Mouse (Mus musculus) cortical plate, adult 2 months (tissue): ENCODE data around the gene Tmem9. TPM values are rescaled to one million over a fixed set of nuclear protein-coding genes. Genes with fewer than 3 reads are reported as not detected.

Experiments
- H3K27ac ChIP-seq: fragments of 200-500 bp; 2 replicates; pipeline ENCODE4 v1.5.1; 2012; ENCODE audit warnings: low read length, control low read depth, inconsistent platforms; ENCODE audit not compliant: insufficient read depth
- H3K4me1 ChIP-seq: fragments of 200-500 bp; 2 replicates; pipeline ENCODE4 v1.6.1; 2011; ENCODE audit warnings: low read length; ENCODE audit not compliant: control insufficient read depth, insufficient read depth
- H3K4me3 ChIP-seq: fragments of 200-500 bp; 2 replicates; pipeline ENCODE4 v1.5.1; 2011; ENCODE audit warnings: mild to moderate bottlenecking, low read length, control low read depth; ENCODE audit not compliant: insufficient read depth
- CTCF ChIP-seq: fragments of 200-500 bp; IDR thresholded peaks from 2 replicates; pipeline ENCODE4 v1.5.1; 2011; ENCODE audit warnings: mild to moderate bottlenecking, control low read depth, low read length; ENCODE audit not compliant: insufficient read depth; ENCODE audit errors: extremely low read depth
- POLR2A ChIP-seq: fragments of 200-500 bp; IDR thresholded peaks from 2 replicates; pipeline ENCODE4 v1.6.1; 2011; ENCODE audit warnings: mild to moderate bottlenecking, low read length, control low read depth; ENCODE audit not compliant: insufficient read depth; ENCODE audit errors: extremely low read depth
- polyA plus RNA-seq: library from polyadenylated mRNA; depleted of rRNA; stranded (reverse); fragments of >200 nt; gene quantifications from 2 replicates; pipeline ENCODE4 v1.2.3, GENCODE M21; 2012

Tmem9 gene
- polyA plus RNA-seq, 1 experiment = 101 TPM

DNA sequence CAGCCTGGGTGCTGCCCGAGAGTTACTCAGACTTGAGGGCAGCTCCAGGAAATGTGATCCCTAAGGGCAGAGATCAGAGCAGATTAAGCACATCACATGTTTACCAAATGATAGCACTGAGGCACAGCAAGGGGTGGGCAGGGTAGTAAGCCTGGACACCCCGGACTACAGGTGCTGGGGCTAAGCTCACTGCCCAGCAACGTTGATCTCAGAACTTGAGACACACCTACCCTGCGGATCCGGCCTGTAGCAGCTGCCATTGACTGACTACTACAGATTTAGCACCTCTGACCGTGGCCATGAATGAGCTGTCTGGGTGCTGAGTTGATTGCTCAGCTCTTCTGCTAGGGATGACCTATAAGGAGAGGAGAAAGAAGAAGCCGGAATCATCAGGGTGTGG, 10.4 kb upstream of the Tmem9 start:
- H3K27ac ChIP-seq = no peak overlapping the region
- H3K4me3 ChIP-seq = no peak overlapping the region
- TF ChIP-seq CTCF = no peak
- TF ChIP-seq POLR2A = no peak
- H3K4me1 ChIP-seq = peaks cover 3% of the 10 kb centered on the region

- Histone ChIP-seq H3K4me3 (no peak overlapping the region), H3K27ac (no peak overlapping the region), H3K4me1 (peaks cover 3% of the 10 kb centered on the region)
- TF ChIP-seq POLR2A (no peak), CTCF (no peak)
These were observed 8.1 kb upstream of the Tmem9 start for GRCm38 (mm10) chr1:135999720-136000287.

- H3K4me3 ChIP-seq = no peak overlapping the region
- TF ChIP-seq POLR2A (no peak), CTCF (no peak)
- no peak overlapping the region for H3K27ac ChIP-seq
- peaks cover 3% of the 10 kb centered on the region for H3K4me1 ChIP-seq
These were observed 6.5 kb upstream of the Tmem9 start for GRCm38 (mm10) chr1:136001438-136001837.

DNA sequence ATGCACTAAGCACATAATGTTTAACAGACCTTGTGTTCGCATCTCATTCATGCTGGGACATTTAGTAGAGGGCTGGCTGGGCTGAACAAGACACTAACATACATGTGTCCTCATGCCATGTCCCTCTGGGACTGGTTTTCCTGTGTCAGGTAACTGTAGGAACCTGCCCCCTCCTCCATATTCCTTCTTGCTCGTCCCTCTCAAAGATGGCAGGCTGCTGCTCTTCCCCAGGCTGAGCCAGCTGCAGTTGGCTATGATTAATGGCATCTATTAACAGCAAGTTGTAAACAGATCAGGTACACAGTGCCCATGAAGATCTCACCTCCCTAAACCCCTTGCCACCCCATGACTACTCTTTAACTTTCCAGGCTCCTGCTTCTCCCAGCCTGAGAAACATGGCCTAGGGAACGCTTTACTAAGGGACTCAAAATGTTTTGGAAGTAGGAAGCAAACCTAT, 1.6 kb upstream of the Tmem9 start, which contains the start of gene Igfn1:
Igfn1 (minus strand) TSS at position 51 of the 457 bp plus-strand sequence.
- no peak within 1 kb of the TSS; the same call in 1 of the 2 replicates for H3K4me3 ChIP-seq

DNA sequence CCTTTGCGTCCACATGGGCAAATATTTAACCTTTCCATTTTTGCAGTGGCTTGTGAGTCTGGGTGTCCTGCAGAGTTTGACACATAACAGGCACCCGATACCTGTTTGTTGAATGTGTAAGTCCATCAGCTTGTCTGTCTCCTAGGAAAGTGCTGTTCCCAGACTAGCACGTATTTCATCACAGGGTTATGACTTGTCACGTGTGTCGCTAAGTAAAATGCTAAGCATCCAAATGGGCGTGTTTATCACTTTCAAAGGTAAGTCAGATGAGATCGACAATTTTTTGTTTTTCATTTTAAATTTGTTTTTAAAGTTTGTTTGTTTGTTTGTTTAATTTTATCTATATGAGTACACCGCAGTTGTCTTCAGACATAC, 196 bp downstream of the Tmem9 start:
- no peak for TF ChIP-seq POLR2A
- TF ChIP-seq CTCF = no peak
- 0 out of 2 replicates have a peak overlapping the region, but pooled peaks have one; percentile 26 for H3K4me3 ChIP-seq
- no peak overlapping the region for H3K27ac ChIP-seq
- no peaks in the 10 kb centered on the region for H3K4me1 ChIP-seq

More for the DNA sequence above, 1.6 kb upstream of the Tmem9 start, which contains the start of gene Igfn1:
- no peak for TF ChIP-seq CTCF
- TF ChIP-seq POLR2A = no peak
- H3K27ac ChIP-seq = no peak within 1 kb of the TSS
- H3K4me1 ChIP-seq = no peaks in the 10 kb centered on the region

- Histone ChIP-seq H3K4me1 (no peaks in the 10 kb centered on the region), H3K27ac (no peak overlapping the region), H3K4me3 (no peak overlapping the region)
- TF ChIP-seq POLR2A = no peak
- TF ChIP-seq CTCF = no peak
These were observed 2.3 kb downstream of the Tmem9 start for GRCm38 (mm10) chr1:136010247-136010646.

DNA sequence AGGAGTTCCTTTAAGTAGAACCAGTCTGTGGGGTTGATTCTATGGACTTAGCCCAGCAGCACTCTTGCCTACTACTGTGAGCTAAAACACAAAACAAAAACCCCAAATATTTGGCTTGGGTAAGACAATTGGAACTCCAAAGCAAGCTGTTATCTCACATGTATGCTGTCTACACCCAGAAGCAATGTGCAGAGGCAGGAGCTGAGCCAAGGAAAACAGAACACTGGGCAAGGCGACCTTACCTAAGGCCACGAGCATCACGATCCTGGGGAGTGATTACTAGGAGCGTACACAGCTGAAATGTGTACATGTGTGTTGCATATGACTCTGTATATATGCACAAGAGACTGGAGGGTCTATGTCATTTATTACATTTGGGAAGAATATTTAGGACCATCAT, 5.6 kb downstream of the Tmem9 start:
- H3K4me1 ChIP-seq = no peaks in the 10 kb centered on the region
- TF ChIP-seq CTCF (no peak), POLR2A (no peak)
- no peak overlapping the region for H3K4me3 ChIP-seq
- no peak overlapping the region for H3K27ac ChIP-seq

DNA sequence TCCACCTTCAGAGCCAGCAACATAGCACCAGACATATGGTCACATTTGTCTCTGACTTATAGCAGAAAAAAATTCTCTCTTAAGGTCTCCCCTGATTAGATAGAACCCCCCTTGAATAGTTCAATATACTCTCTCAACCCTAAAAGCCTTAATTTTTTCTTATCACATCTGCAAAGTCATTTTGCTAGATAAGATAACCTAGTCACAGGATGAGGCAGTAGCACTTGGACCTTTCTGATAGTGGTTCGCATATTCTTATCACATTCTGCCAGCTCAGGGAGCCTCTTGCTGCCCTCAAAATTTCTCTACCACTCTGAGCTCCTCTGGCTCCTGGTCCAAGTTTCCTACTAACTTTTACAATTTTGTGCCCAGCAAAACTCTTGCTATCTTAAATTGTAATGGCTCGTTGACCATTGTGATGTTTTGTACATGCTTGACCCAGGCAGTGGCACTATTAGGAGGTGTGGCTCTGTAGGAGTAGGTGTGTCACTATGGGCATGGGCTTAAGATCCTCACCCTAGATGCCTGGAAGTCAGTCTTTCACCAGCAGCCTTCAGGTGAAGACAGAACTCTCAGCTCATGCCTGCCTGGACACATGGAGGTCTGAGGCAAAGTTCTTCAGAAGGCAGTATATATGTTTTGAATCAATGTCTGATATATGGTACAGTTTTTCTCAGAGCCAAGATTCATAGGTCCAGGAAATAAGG, 7.0 kb downstream of the Tmem9 start:
- Histone ChIP-seq H3K4me3 (no peak overlapping the region), H3K27ac (no peak overlapping the region), H3K4me1 (no peaks in the 10 kb centered on the region)
- TF ChIP-seq POLR2A (no peak), CTCF (no peak)

- Histone ChIP-seq H3K4me1 (no peaks in the 10 kb centered on the region), H3K4me3 (no peak overlapping the region; the same call in 1 of the 2 replicates), H3K27ac (no peak overlapping the region)
- TF ChIP-seq POLR2A (no peak), CTCF (no peak)
These were observed 9.4 kb downstream of the Tmem9 start for GRCm38 (mm10) chr1:136017307-136017706.

- no peaks in the 10 kb centered on the region for H3K4me1 ChIP-seq
- H3K27ac ChIP-seq = no peak overlapping the region
- peak overlapping the region; percentile 68 for H3K4me3 ChIP-seq
- TF ChIP-seq CTCF (no peak), POLR2A (peak; percentile 84; the same call in 1 of the 2 replicates)
These were observed 10.0 kb downstream of the Tmem9 start for GRCm38 (mm10) chr1:136017907-136018313.
